Mouse (Mus musculus) olfactory bulb, adult 2 months (tissue): ENCODE measurements around the gene Tmem160. TPM values are rescaled to one million over a fixed set of nuclear protein-coding genes. Genes with fewer than 3 reads are reported as not detected.

Source experiments
- H3K27ac ChIP-seq: fragments of 200-500 bp; 2 replicates; pipeline ENCODE4 v1.5.1; 2012; ENCODE audit warnings: low read depth, low read length; ENCODE audit not compliant: insufficient read depth
- H3K4me1 ChIP-seq: fragments of 200-500 bp; 2 replicates; pipeline ENCODE4 v1.6.1; 2012; ENCODE audit warnings: low read length; ENCODE audit not compliant: control insufficient read depth, insufficient read depth
- H3K4me3 ChIP-seq: fragments of 200-500 bp; 2 replicates; pipeline ENCODE4 v1.5.1; 2012; ENCODE audit warnings: mild to moderate bottlenecking, low read depth, low read length, moderate library complexity; ENCODE audit not compliant: insufficient read depth
- CTCF ChIP-seq: fragments of 200-500 bp; IDR thresholded peaks from 2 replicates; pipeline ENCODE4 v1.5.1; 2012; ENCODE audit warnings: low read depth, mild to moderate bottlenecking, low read length, moderate library complexity; ENCODE audit not compliant: insufficient read depth
- POLR2A ChIP-seq: fragments of 200-500 bp; IDR thresholded peaks from 2 replicates; pipeline ENCODE4 v1.6.1; 2012; ENCODE audit warnings: mild to moderate bottlenecking, low read depth, low read length, moderate library complexity; ENCODE audit not compliant: insufficient read depth
- WGBS: fragments of 180-500 bp; shearing (Covaris S2); methylation state at CpG from one replicate; pipeline ENCODE4 v1.1.7; 2018; 5-methylcytosine and 5-hydroxymethylcytosine counted together
- polyA plus RNA-seq: library from polyadenylated mRNA; stranded (reverse); fragments of >200 nt; gene quantifications from 2 replicates; pipeline ENCODE4 v1.2.4, GENCODE M21; 2012; ENCODE audit warnings: low replicate concordance; ENCODE audit not compliant: missing spikeins, insufficient read depth, insufficient read length

The Tmem160 gene
- polyA plus RNA-seq, 1 experiment = not detected

DNA sequence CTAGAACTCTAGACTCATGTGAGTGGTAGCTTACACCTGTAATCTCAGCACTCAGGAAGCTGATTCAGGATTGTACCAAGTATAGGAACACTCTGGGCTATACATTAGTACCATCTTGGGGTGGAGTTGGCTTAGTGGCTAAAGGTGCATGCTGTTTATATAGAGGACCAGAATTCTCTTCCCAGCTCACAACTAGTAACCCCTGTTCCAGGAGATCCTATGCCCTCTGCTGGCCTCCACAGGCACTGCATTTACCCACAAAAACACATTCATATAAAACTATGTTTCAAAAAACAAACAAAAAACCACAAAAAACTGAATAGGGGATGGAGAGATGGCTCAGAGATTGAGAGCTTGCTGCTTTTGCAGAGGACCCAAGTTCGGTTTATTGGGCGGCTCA lies 40.8 kb downstream of the Tmem160 start:
- TF ChIP-seq CTCF = 0 out of 2 replicates have a peak, but pooled peaks have one; percentile 18
- TF ChIP-seq POLR2A = no peak
- no peaks in the 10 kb centered on the region for H3K4me1 ChIP-seq
- H3K27ac ChIP-seq = no peak overlapping the region
- H3K4me3 ChIP-seq = no peak overlapping the region
- WGBS = 45% methylated on average over 2 of the region's 2 CpGs

DNA sequence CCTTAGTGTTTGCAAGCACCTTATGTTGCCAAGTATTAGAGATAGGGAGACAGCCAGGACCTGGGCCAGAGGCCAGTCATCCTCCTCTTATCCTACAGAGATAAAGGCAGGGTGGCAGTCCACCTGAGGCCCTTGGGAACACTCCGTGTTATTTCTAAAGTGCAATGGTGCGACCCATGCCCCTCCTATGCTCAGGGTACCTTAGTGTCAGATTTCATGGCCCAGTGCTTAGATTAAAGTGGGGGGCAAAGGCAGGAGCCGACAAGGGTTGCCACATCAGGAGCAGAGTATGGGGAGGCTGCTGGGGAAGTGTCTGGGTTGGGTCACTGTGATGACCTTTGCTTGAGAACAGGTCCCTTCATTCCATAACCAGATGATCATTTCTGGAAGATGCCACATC lies 43.7 kb downstream of the Tmem160 start:
- Histone ChIP-seq H3K4me1 (no peaks in the 10 kb centered on the region), H3K4me3 (no peak overlapping the region), H3K27ac (no peak overlapping the region)
- WGBS = 97% methylated on average over 3 of the region's 3 CpGs
- TF ChIP-seq POLR2A (no peak), CTCF (no peak)

DNA sequence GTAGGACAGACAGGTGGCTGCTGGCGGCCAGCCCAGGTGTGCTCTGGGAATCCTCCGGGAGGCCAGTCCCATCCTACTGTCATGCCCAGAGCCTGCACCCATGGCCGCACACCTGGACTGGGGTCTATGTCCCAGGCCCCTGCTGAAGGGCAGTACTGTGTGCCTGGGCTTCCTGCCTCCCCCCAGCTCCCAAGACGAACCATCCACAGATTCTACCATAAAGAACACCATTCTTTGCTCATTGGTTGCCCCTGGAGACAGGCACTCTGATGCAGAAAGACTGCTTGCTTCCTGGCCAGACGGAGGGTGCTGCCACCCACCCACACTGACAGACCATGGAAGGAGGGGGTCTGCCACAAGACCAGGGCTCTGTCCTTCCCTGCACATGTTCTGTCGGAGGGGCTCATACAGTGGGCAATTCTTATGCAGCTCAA lies 47.1 kb downstream of the Tmem160 start:
- TF ChIP-seq POLR2A (no peak), CTCF (no peak)
- Histone ChIP-seq H3K4me3 (no peak overlapping the region), H3K27ac (no peak overlapping the region), H3K4me1 (no peaks in the 10 kb centered on the region)
- 71% methylated on average over 6 of the region's 6 CpGs for WGBS

DNA sequence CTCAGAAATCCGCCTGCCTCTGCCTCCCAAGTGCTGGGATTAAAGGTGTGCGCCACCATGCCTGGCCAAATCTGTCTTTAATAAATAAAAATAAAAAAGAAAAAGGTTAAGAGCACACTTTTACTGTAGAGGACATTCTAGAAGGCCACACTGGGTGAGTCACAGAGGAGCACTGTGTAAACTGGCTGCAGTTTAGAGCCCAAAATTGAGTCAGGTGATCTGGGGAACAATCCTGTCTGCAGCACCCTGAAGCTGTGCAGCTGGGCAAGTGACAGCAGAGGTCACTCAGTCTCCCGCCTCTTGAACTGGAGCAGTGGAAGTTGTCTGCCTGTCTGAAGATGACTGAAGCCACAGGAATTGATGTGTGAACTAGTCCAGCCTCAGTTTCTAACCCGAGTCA lies 49.0 kb downstream of the Tmem160 start:
- Histone ChIP-seq H3K27ac (no peak overlapping the region), H3K4me3 (no peak overlapping the region), H3K4me1 (no peaks in the 10 kb centered on the region)
- TF ChIP-seq CTCF (no peak), POLR2A (no peak)
- WGBS = 94% methylated on average over 4 of the region's 4 CpGs

DNA sequence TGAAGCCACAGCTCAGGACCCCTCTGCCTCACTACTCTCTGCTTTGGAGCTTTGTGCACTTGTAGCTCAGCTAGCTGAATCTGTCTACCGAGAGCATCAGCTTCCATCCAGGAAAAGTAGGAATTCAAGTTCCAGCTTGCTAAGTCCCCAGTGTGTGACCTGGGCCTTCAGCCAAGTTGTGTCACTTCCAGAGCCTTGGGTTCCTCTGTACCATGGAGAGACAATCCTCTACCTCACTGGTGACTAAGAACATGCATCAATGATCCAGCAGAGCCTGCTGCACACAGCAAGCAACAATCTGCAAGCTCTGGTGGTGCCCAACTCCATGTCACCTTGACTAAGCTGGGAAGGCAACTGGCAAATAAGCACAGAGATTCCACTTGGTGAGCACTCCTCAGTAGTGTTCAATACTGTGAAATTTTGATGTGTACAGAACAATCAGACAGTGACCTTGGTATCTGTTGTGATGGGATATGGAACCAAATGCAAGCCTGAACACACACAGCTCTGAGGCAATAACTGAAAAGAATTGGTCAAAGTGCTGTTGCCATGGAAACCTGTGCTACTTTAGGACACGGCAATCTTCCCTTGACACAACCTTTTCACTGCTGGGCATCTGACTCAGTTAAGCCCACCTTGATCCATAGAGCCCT lies 52.1 kb downstream of the Tmem160 start:
- Histone ChIP-seq H3K4me3 (no peak overlapping the region), H3K4me1 (no peaks in the 10 kb centered on the region), H3K27ac (no peak overlapping the region)
- WGBS = 28% methylated on average over 2 of the region's 2 CpGs
- no peak for TF ChIP-seq POLR2A

Other genes starting within 250 kb of the Tmem160 start
- not detected in 2 replicates for gene Dhx34, start 230.7 kb upstream of the Tmem160 start, polyA plus RNA-seq
- not detected in 2 replicates for gene C5ar2, start 208.6 kb upstream of the Tmem160 start, polyA plus RNA-seq
- not detected in 2 replicates for gene C5ar1, start 193.2 kb upstream of the Tmem160 start, polyA plus RNA-seq
- not detected in 2 replicates for gene Inafm1, start 179.2 kb upstream of the Tmem160 start, polyA plus RNA-seq
- gene Ccdc9, start 166.0 kb upstream of the Tmem160 start, polyA plus RNA-seq = not detected in 2 replicates
- gene Bbc3, start 144.4 kb upstream of the Tmem160 start, polyA plus RNA-seq = not detected in 2 replicates
- gene Sae1, start 65.0 kb upstream of the Tmem160 start, polyA plus RNA-seq = not detected in 2 replicates
- gene Zc3h4, start 51.9 kb upstream of the Tmem160 start, polyA plus RNA-seq = 372 TPM in 1 of 2 replicates, not detected in the other
- gene Npas1, start 24.9 kb downstream of the Tmem160 start, polyA plus RNA-seq = not detected in 2 replicates
- not detected in 2 replicates for gene Arhgap35, start 162.2 kb downstream of the Tmem160 start, polyA plus RNA-seq
- not detected in 2 replicates for gene Ceacam15, start 222.9 kb downstream of the Tmem160 start, polyA plus RNA-seq